ENCODE assay signal across 9 mouse cellular contexts in the genomic region with DNA sequence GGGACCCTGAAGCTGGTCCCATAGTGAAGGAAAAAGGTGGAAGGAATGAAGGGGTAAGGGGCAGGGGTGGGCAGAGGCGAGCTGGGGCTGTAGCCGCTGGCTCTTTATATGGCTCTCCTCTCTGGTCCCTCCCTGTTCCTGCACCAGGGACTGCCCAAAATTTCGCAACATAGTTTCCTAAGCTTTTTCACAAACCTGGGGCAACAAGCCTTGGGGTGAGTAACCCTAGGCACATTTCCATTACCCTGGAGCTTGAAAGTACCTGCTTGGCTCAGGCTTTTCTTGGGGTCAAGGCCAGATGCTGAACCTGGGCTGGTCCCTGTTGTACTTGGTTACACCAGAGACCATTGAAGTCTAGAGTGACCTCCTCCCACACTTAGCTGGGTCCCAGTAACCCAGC. TPM values are rescaled to one million over a fixed set of nuclear protein-coding genes. Genes with fewer than 3 reads are reported as not detected.
DNase-seq lines count a peak whose midpoint lies in the region; ATAC-seq and TF ChIP-seq lines count a peak whose summit lies in the region.
"Had no signal": no experiment of that assay in that cellular context is flagged by ENCODE, and none has a peak within 500 bp of the region (broad histone marks: within the 10 kb centered on the region; RNA-seq: fewer than 3 reads in every experiment).

TSS of gene C3 (minus strand) at position 123 of the 400 bp plus-strand sequence.

- H3K4me1 ChIP-seq in heart, embryonic 12.5 days (replicated peaks): 0 out of 2 replicates have a peak, but pooled peaks cover 3% of the 10 kb centered on the region
- no peaks in the 10 kb centered on the region for H3K4me1 ChIP-seq in forebrain, embryonic 14.5 days (ENCODE audit: control insufficient read depth, insufficient read depth, low read length)

- ATAC-seq in heart, embryonic 12.5 days (ENCODE audit: insufficient number of reproducible peaks, low FRiP score): no peak
- peak; percentile 40 for ATAC-seq in Patski
- ATAC-seq in forebrain, embryonic 14.5 days: no peak

- no peak for TF ChIP-seq CTCF in Patski (IDR thresholded peaks at IDR 0.05)

- H3K9ac ChIP-seq in heart, embryonic 12.5 days: no peak within 1 kb of the TSS
- no peak within 1 kb of the TSS for H3K9ac ChIP-seq in forebrain, embryonic 14.5 days (ENCODE audit: low read length)

- H3K36me3 ChIP-seq in heart, embryonic 12.5 days: no peaks in the 10 kb centered on the region
- no peaks in the 10 kb centered on the region for H3K36me3 ChIP-seq in forebrain, embryonic 14.5 days (ENCODE audit: control insufficient read depth, insufficient read depth, low read length)

- in situ Hi-C loops in Patski (cut with MboI; ENCODE audit: low pct_unique_long_range_greater_than_20kb): no loop called here

- H3K4me2 ChIP-seq in heart, embryonic 12.5 days: no peak within 1 kb of the TSS
- no peak within 1 kb of the TSS for H3K4me2 ChIP-seq in forebrain, embryonic 14.5 days (ENCODE audit: low read length)

- 75% methylated on average over 3 of the region's 3 CpGs for WGBS in heart, embryonic 12.5 days
- WGBS in forebrain, embryonic 14.5 days: 82% methylated on average over 3 of the region's 3 CpGs

- POLR2A ChIA-PET in Patski (lab: Charles Lee): no interaction called here

- CTCF ChIA-PET in Patski (lab: Charles Lee): interaction anchor here (0.9 to 1.7 kb wide), 4 partner anchors 8 to 49 kb away, joined by 3 to 8 read pairs (median 4); partner anchors contain the start of gene Gpr108

- no peak within 1 kb of the TSS for H3K27ac ChIP-seq in heart, embryonic 12.5 days (ENCODE audit: poor library complexity, severe bottlenecking)
- no peak within 1 kb of the TSS for H3K27ac ChIP-seq in forebrain, embryonic 14.5 days (ENCODE audit: low read depth, low read length)

- peaks cover 38% of the 10 kb centered on the region for H3K27me3 ChIP-seq in heart, embryonic 12.5 days (replicated peaks)
- H3K27me3 ChIP-seq in Patski: no peaks in the 10 kb centered on the region
- no peaks in the 10 kb centered on the region for H3K27me3 ChIP-seq in forebrain, embryonic 14.5 days (replicated peaks; ENCODE audit: control insufficient read depth, insufficient read depth, low read length)

- no peaks in the 10 kb centered on the region for H3K9me3 ChIP-seq in heart, embryonic 12.5 days (replicated peaks)
- no peaks in the 10 kb centered on the region for H3K9me3 ChIP-seq in forebrain, embryonic 14.5 days (replicated peaks; ENCODE audit: control insufficient read depth, low read length)

- no peak within 1 kb of the TSS for H3K4me3 ChIP-seq in heart, embryonic 12.5 days
- no peak within 1 kb of the TSS for H3K4me3 ChIP-seq in forebrain, embryonic 14.5 days (ENCODE audit: low read depth, low read length)

- DNase-seq in heart, adult 18-20 months: peak; percentile 42 to 71
- no peak for DNase-seq in Patski (ENCODE audit: low read depth, low spot score)
- peak; percentile 34 to 37 for DNase-seq in heart, adult 9 months (ENCODE audit: low spot score in 2 of 2)
- peak; percentile 64 for DNase-seq in lung, postnatal 10 days
- no peak for DNase-seq in forebrain, embryonic 14.5 days (ENCODE audit: low spot score)
- no peak for DNase-seq in layer of hippocampus, adult 8-10 months (ENCODE audit: low spot score in 2 of 2)
- no peak for DNase-seq in spleen, adult 18-20 months

RNA-seq across cellular contexts. Expression of gene C3, which starts in this region (rescaled TPM):
- total RNA-seq in heart, adult 18-20 months (2021): 100 to 1,000 TPM in 1 of 2 experiments, 10 to 100 TPM in 1; 69.5 to 194 TPM
- 0.87 and 2.6 TPM in 2 replicates for polyA plus RNA-seq in heart, embryonic 12.5 days (2016; fragmentation: Nextera tagmentation; extraction: Ambion mirVana)
- 342 TPM for polyA plus RNA-seq in Patski (2021)
- polyA plus RNA-seq in forebrain, embryonic 14.5 days (2014; fragmentation: Nextera tagmentation; extraction: Ambion mirVana): 0.71 and 0.90 TPM in 2 replicates
- total RNA-seq in layer of hippocampus, adult 8-10 months (2022): 10 to 100 TPM in 2 of 4 experiments, 1 to 10 TPM in 2; 2.2 to 19.0 (median 8.9) TPM
- polyA plus RNA-seq: forebrain, embryonic 11.5 days had no signal

Comparison
In these comparisons a context has a peak if more than half of its experiments do, and no peak if none do; other contexts are left out.
1. RNA of gene C3 (polyA plus RNA-seq): 342 TPM in Patski (single experiment); 0.87 to 2.6 TPM in heart, embryonic 12.5 days and 0.71 to 0.90 TPM in forebrain, embryonic 14.5 days; every median in the first group is over 10 times any median in the second.
2. DNase-seq: peak in heart, adult 18-20 months (2 of 2), heart, adult 9 months (2 of 2) and lung, postnatal 10 days (single experiment); none in Patski (single experiment), forebrain, embryonic 14.5 days (single experiment), layer of hippocampus, adult 8-10 months (0 of 2) and spleen, adult 18-20 months (0 of 2).